Mouse (Mus musculus) c-Kit-positive CD71-positive TER-119-positive erythroid progenitor cells, embryonic 14.5 days (primary cell): ENCODE results near the gene Tmem202.

ENCODE experiments used
- DNase-seq: peaks from one replicate; pipeline ENCODE4 v3.0.0-alpha.2; 2013; ENCODE audit warnings: low spot score

Gene Tmem202

DNA sequence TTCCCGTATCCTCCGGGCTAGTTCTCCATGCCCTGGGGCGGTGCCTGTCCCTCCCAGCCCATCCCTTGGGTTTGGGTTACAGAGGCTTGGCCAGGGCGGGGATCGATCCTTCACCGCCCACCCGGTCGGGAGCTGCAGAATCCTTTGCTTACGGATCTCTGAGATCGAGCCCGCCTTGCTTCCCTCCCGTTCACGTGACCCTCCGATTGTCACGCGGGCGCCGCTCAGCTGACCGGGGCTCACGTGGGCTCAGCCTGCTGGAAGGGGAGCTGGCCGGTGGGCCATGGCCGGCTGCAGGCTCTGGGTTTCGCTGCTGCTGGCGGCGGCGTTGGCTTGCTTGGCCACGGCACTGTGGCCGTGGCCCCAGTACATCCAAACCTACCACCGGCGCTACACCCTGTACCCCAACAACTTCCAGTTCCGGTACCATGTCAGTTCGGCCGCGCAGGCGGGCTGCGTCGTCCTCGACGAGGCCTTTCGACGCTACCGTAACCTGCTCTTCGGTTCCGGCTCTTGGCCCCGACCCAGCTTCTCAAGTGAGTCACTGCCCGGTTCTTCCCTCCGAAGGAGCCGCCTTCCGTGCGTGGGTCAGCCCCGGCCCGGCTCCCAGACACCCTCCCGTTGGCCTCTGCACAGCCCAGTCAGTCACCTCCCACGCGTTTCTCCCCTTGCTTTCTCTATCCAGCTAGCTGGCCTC, at the start of gene Tmem202, which contains the start of gene Hexa:
Gene Tmem202 (minus strand): TSS at position 407 of the 697 bp plus-strand sequence.
Gene Hexa (plus strand): TSS at position 100 of the 697 bp plus-strand sequence.
- DNase-seq = peak; percentile 44

DNA sequence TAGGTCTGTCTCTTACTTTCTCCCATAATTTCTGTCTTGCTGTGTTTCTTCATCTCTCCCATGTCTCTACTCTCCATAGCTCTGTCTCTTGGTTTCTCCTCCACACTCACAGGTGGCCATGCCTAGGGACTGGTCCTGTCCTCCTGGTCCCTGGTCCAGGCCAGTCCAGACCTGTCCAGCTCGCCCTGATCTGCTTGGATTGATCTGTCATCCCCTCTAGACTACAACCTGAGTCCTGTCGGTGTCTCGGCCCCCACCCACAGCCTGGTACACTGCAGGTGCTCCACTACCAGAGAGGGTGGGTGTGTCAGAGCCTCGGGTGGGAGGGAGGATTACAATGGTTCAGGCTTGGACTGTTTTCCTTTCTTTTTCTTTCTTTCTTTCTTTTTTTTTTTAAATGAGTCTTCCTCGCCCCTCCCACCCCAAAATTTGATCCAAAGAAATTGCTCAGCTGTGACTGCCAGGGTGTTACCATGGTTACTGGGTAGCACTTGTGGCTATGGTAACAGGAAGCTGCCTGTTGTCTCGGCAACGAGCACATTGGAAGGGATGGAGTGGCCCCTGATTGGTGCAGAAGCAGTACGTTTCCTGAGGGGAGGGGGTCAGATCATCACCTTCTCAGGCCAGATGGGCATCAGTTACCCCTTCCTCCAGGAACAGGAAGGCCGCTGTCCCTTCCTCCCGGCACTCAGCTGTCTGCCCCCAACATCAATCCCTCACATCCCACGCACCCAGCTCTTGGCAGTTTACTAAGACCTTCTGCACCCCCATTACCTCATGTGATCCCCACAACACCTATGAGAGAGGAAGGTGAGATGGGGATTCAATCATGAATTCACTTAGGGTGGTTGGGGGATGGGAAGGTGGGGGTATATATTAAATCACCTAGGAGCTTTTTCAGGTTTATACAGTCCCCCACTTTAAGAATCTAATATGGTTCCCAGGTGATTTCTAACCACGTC, 49.3 kb upstream of the Tmem202 start:
- DNase-seq = no peak

- no peak for DNase-seq
Measured at GRCm38 (mm10) chr9:59588252-59588651, 48.6 kb upstream of the Tmem202 start.

DNA sequence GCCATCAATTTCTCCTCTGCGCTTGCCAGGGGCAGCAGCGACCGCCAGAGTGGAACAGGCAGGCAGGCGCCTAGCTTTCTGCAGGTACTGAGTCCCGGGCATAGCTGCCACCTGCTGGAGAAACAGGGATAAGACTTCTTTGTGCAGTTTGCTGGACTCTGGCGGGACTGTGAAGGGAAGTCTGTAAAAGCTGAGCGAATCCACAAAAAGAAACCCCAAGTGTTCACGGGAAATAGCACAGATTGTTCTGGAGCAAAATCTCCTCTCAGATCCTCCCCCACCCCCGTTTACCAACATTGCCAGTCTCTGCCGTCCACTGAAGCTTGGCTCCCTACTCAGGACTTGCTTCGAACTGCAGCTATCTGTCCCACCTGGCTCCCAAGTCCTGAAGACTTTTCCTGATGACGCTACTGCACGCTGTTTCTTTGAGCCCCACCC, 45.2 kb upstream of the Tmem202 start:
- peak; percentile 25 for DNase-seq

DNA sequence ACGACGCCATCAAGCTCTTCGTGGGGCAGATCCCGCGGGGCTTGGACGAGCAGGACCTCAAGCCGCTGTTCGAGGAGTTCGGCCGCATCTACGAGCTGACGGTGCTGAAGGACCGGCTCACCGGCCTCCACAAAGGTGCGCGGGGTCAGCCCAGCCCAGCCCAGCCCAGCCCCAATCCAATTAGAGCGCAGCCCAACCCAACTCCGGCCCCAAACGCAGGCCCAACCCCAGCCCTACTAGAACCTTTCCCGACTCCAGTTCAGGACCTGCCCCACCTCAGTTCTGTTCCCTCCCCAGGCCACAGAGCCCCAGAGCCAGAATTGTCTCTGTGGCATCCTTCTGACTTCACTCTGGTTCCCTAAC, 38.8 kb upstream of the Tmem202 start:
- no peak for DNase-seq

DNA sequence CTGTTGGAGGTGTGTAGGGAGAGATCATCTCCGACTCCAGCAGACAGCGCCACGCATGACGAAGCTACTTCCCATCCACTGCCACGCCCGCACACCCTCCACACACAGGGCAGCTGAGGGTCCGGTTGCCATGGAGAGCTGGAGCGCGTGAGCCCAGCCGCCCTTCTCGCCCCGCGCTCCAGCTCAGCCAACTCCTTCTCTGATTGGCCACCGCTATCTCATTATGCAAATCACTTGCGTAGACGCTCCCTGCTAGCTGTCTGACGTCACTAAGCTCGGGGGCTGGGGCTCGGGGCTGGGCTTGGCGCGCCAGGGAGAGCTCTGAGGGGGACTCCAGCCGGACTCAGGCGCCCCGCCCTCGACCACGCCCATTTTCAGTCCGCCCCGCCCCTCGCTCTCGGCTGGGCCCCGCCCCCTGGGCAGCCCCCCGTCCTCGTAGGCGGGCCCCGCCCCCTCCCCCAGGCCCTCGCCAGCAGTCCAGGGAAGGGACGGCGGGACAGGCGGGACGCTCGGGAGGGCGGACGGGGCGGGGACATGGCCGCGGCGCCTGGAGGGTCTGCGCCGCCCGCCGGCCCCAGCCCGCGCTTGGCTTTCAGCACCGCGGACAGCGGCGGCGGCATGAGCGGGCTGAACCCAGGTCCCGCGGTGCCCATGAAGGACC, 38.3 kb upstream of the Tmem202 start, which contains the start of gene Celf6:
Gene Celf6 (plus strand): TSS at position 74 of the 661 bp plus-strand sequence.
- DNase-seq = peak; percentile 84

DNA sequence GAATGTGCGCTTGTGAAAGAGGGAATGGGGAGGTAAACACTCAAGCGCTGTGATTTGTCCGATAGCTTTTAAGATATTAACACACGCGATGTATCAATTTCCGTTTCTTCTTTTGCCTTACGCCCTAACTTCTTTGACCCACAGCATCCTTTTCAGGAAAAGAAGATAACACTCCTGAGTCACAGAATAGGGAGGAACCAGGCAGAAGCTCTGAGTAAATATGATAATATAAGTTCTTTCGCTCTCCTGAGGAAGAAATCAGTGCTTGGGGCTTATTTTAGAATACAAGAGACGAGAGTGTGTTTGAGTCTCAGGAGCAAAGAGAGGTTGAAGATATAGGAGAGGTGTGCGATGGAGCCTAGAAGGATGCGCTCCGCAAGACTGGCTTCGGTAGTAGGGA, 37.8 kb upstream of the Tmem202 start:
- DNase-seq = no peak

GRCm38 (mm10) chr9:59571852-59572251, 32.2 kb upstream of the Tmem202 start:
- DNase-seq = no peak

DNA sequence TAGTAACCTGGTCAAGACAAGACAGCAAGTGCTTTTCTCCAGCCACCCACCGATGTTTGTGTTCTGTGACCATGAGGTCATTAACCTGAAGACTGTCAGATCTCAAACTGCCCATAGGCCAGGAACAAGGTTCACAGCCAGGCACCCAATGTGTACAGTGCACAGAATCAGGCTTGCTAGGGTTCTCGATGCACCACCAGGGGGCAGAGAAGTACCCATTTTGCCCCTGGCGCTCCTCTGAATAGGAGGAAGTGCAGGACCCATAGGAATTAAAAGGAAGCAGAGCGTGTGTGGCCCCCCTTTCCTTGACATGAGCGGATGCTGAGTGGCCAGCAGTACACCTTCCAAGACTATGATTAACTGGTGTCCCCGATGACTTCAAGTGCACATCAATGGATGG, 27.5 kb upstream of the Tmem202 start:
- DNase-seq = peak; percentile 50

GRCm38 (mm10) chr9:59565600-59565999, 26.0 kb upstream of the Tmem202 start:
- DNase-seq = peak; percentile 78

DNA sequence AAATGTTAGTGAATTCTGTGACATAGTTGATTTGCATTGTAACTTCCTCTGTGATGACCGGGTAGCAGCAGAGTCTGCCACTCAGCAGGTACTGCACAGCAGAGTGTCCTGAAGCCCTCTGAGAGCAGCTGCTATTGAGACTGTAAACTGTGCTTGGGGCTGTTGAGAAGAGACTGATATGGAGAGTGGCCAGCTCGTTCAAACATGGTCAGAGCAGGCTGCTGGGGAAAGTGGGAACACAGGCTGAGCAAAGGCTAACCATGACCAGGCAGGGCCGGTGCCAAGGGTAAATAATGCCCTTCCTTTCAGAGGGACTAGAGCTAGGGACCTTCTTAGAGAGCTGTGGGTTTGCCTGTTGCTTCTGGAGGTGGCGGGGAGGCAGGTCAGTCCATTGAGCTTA, 14.1 kb upstream of the Tmem202 start:
- DNase-seq = no peak

DNA sequence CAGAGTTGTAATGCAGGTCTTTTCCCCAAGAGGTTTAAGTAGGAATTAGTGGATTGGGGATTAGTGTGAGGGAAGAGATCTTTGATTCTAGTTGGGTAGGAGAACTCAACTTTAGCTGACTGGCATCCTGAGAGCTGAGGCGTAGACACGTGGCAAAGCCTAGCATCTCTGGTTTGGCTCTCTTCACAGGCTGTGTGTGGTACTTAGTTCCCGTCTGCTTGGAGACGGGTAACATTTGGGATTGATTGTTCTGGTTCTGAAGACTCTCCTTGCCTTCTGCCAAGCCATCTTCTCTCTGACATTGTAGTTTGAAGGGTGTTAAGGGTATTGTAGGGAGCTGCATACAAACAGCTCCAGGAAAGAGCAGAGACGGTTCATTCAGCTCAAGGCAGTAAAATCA, 13.0 kb upstream of the Tmem202 start:
- no peak for DNase-seq

DNA sequence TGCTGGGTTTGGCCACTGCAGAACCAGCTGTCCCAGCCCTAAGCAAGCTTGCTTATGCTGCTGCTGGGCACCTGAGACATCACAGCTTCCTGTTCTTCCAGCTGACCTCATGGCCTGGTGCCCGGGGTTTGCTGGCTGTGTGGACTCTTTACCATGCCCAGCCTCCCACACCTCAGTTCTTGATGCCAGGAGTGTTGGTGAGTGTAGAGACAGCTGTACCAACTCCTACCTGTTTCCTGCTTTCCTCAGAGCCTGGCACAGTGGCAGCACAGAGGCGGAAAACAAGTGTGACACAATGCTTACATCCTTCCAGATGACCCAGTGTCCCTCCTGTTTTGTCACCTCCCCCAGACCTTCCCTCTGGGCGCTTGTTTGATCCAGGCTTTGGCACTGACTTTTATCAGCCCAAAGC, 12.0 kb upstream of the Tmem202 start:
- no peak for DNase-seq

GRCm38 (mm10) chr9:59551017-59551416, 11.4 kb upstream of the Tmem202 start:
- no peak for DNase-seq

GRCm38 (mm10) chr9:59550077-59550476, 10.4 kb upstream of the Tmem202 start:
- DNase-seq = no peak

DNA sequence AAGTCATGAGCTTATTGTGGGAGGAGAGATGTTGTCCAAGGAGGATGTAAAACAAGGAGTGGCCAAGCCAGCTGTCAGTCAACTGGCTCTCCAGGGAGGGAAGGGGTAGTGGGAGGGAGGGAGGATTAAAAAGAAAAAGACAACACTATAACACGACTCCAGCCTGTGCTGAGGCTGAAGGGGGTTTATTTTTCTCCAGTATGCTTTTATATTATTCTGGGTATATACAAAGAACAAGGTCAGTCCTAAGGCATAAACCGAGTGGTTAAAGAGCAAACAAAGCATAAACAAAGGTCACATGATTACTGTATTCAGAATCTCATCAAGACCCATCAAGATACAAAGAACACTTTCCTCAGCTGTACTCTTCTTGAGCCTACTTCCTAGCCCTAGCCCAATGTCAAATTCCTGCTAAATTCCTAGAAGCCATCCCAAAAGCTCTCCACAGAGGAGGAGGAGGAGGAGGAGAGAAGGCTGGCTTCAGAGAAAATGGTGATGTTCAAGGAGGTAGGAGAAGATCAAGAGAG, 9.4 kb upstream of the Tmem202 start:
- no peak for DNase-seq

GRCm38 (mm10) chr9:59547869-59548268, 8.2 kb upstream of the Tmem202 start:
- no peak for DNase-seq

DNA sequence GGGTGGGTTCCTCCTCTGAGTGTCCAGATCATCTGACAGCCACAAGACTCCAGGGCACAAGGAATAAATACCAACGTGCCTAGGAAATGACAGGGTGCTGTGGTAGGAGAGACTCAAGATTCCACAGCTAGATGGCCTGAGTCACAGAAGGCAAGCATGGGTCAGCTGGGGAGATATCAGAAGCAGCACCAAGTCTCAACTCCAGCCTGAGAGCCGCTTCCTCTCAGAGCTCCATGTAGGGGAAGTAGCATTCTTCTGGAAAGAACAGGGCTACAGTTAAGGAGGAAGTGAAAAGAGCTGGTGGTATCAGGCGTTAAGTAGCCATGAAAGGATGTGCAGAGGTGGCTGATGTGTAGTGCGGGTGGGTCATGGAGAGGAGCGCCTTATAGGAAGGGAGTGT, 5.1 kb upstream of the Tmem202 start:
- DNase-seq = no peak

GRCm38 (mm10) chr9:59542766-59543324, 3.2 kb upstream of the Tmem202 start:
- no peak for DNase-seq

GRCm38 (mm10) chr9:59541617-59542016, 2.0 kb upstream of the Tmem202 start:
- no peak for DNase-seq

DNA sequence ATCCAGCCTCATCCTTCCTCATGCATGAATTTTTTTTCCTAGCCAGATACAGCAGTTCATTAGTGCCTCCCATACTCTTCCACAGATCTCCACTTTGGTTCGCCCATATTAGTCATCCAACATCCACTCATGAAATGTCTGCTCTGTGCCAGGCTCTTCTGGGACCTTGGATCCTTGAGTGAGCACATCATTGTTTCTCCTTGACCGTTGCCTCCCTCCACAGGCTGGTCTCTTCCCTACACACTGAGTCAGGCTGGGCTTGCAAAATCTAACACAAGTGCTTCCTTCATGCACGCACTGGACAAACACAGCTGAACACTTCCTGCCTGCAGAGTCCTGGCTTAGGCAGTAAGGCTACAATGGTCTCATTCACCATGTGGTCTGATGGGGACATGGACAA, 2.0 kb downstream of the Tmem202 start:
- no peak for DNase-seq

DNA sequence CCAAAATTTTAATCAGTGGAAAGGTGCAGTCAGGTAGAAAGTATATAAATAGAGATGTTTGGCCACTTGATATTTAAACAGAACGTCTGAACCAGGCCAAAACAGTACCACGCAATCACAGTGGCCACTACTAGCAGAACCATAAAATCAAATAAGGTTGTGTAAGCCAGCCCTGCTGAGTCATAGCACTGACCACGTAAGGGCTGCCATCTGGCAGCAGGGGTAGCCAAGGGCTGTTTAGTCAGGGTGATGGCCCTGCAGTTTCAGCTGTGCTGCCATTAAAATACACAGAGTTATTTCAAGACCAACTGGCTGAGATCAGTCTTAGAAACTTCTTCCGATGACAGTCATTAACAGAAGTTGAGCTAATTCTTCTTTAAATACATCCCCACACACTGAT, 5.8 kb downstream of the Tmem202 start:
- no peak for DNase-seq
